ENCODE assay signal across 22 mouse cellular contexts in genomic region chr13:58947056-58947455, GRCm38 (mm10).
DNase-seq lines count a peak whose midpoint lies in the region; ATAC-seq lines count a peak whose summit lies in the region.
"Had no signal": no experiment of that assay in that cellular context is flagged by ENCODE, and none has a peak within 500 bp of the region (broad histone marks: within the 10 kb centered on the region; RNA-seq: fewer than 3 reads in every experiment).

No protein-coding gene starts in this region.

- H3K36me3 ChIP-seq in hindbrain, embryonic 12.5 days = no peaks in the 10 kb centered on the region
- no peaks in the 10 kb centered on the region for H3K36me3 ChIP-seq in hindbrain, embryonic 16.5 days (ENCODE audit: control insufficient read depth, insufficient read depth, low read length)
- no peaks in the 10 kb centered on the region for H3K36me3 ChIP-seq in neural tube, embryonic 13.5 days
- no peaks in the 10 kb centered on the region for H3K36me3 ChIP-seq in hindbrain, embryonic 14.5 days (replicated peaks; ENCODE audit: control insufficient read depth, insufficient read depth)
- H3K36me3 ChIP-seq: heart, embryonic 13.5 days; limb, embryonic 12.5 days; lung, embryonic 15.5 days had no signal

- H3K4me3 ChIP-seq in hindbrain, embryonic 12.5 days = no peak overlapping the region
- H3K4me3 ChIP-seq in hindbrain, embryonic 16.5 days (ENCODE audit: low read length) = no peak overlapping the region
- H3K4me3 ChIP-seq in neural tube, embryonic 13.5 days = no peak overlapping the region
- H3K4me3 ChIP-seq in hindbrain, embryonic 14.5 days (replicated peaks; ENCODE audit: low read length) = no peak overlapping the region
- H3K4me3 ChIP-seq: heart, embryonic 13.5 days; limb, embryonic 12.5 days; lung, embryonic 15.5 days had no signal

- no peak overlapping the region for H3K4me2 ChIP-seq in hindbrain, embryonic 12.5 days (replicated peaks)
- no peak overlapping the region for H3K4me2 ChIP-seq in hindbrain, embryonic 16.5 days (ENCODE audit: low read length)
- H3K4me2 ChIP-seq in neural tube, embryonic 13.5 days = no peak overlapping the region
- H3K4me2 ChIP-seq in hindbrain, embryonic 14.5 days (replicated peaks) = no peak overlapping the region
- H3K4me2 ChIP-seq: heart, embryonic 13.5 days; limb, embryonic 12.5 days; lung, embryonic 15.5 days had no signal

- H3K9me3 ChIP-seq in hindbrain, embryonic 12.5 days (replicated peaks) = no peaks in the 10 kb centered on the region
- H3K9me3 ChIP-seq in hindbrain, embryonic 16.5 days (ENCODE audit: control insufficient read depth, low read length) = no peaks in the 10 kb centered on the region
- H3K9me3 ChIP-seq in neural tube, embryonic 13.5 days = no peaks in the 10 kb centered on the region
- no peaks in the 10 kb centered on the region for H3K9me3 ChIP-seq in hindbrain, embryonic 14.5 days (ENCODE audit: control insufficient read depth, low read length)
- H3K9me3 ChIP-seq: heart, embryonic 13.5 days; limb, embryonic 12.5 days; lung, embryonic 15.5 days had no signal

- H3K4me1 ChIP-seq in hindbrain, embryonic 12.5 days = peaks cover 10% of the 10 kb centered on the region
- H3K4me1 ChIP-seq in hindbrain, embryonic 16.5 days (ENCODE audit: control insufficient read depth, insufficient read depth, low read depth, low read length) = peaks cover 16% of the 10 kb centered on the region
- peaks cover 25% of the 10 kb centered on the region for H3K4me1 ChIP-seq in neural tube, embryonic 13.5 days (replicated peaks)
- peaks cover 24% of the 10 kb centered on the region for H3K4me1 ChIP-seq in hindbrain, embryonic 14.5 days (replicated peaks; ENCODE audit: control insufficient read depth, insufficient read depth, low read length)
- H3K4me1 ChIP-seq: limb, embryonic 12.5 days; lung, embryonic 15.5 days had no signal

- no peaks in the 10 kb centered on the region for H3K27me3 ChIP-seq in hindbrain, embryonic 12.5 days
- no peaks in the 10 kb centered on the region for H3K27me3 ChIP-seq in hindbrain, embryonic 16.5 days (replicated peaks; ENCODE audit: control insufficient read depth, insufficient read depth, low read length)
- no peaks in the 10 kb centered on the region for H3K27me3 ChIP-seq in neural tube, embryonic 13.5 days
- no peaks in the 10 kb centered on the region for H3K27me3 ChIP-seq in hindbrain, embryonic 14.5 days (ENCODE audit: control insufficient read depth, insufficient read depth, low read length)
- H3K27me3 ChIP-seq: lung, embryonic 15.5 days; Patski had no signal

- no peak for ATAC-seq in hindbrain, embryonic 12.5 days (ENCODE audit: low FRiP score)
- no peak for ATAC-seq in hindbrain, embryonic 16.5 days
- ATAC-seq in neural tube, embryonic 13.5 days (ENCODE audit: low read depth) = no peak
- ATAC-seq in hindbrain, embryonic 14.5 days (ENCODE audit: low FRiP score) = no peak
- ATAC-seq: activated CD4-positive, CD25-positive, alpha-beta regulatory T cell, adult 4 months; Patski had no signal

- DNase-seq in neural tube, embryonic 10.5 days (ENCODE audit: extremely low spot score, low spot score) = no peak
- no peak for DNase-seq in hindbrain, embryonic 14.5 days (ENCODE audit: low spot score)
- no peak for DNase-seq in thymus, postnatal 10 days (ENCODE audit: low spot score in 2 of 2)
- no peak for DNase-seq in frontal cortex, adult 2 months (ENCODE audit: extremely low spot score in 1 of 2, low spot score in 1 of 2)
- DNase-seq: adrenal gland, postnatal 10 days; cerebellum, adult 18-20 months; gastrocnemius, postnatal 10 days; heart, adult 11 months; kidney, adult 8-10 months; kidney, postnatal 14 days; lung, postnatal 4 days; retina, postnatal 1 day; thymus, postnatal 36 days had no signal

- H3K27ac ChIP-seq in hindbrain, embryonic 12.5 days = peak overlapping the region; percentile 18; the same call in 1 of the 2 replicates
- H3K27ac ChIP-seq in hindbrain, embryonic 16.5 days (ENCODE audit: low read depth, low read length) = no peak overlapping the region
- H3K27ac ChIP-seq in neural tube, embryonic 13.5 days (replicated peaks) = 0 out of 2 replicates have a peak overlapping the region, but pooled peaks have one; percentile 34
- peak overlapping the region; percentile 62; the same call in 1 of the 2 replicates for H3K27ac ChIP-seq in hindbrain, embryonic 14.5 days
- H3K27ac ChIP-seq: heart, embryonic 13.5 days; limb, embryonic 12.5 days; liver, embryonic 14.5 days; lung, embryonic 15.5 days had no signal

- H3K9ac ChIP-seq in hindbrain, embryonic 12.5 days = no peak overlapping the region
- no peak overlapping the region for H3K9ac ChIP-seq in hindbrain, embryonic 16.5 days (ENCODE audit: low read depth, low read length)
- H3K9ac ChIP-seq in neural tube, embryonic 13.5 days = no peak overlapping the region
- no peak overlapping the region for H3K9ac ChIP-seq in hindbrain, embryonic 14.5 days
- H3K9ac ChIP-seq: heart, embryonic 13.5 days; limb, embryonic 12.5 days; liver, embryonic 14.5 days; lung, embryonic 15.5 days had no signal

- WGBS in hindbrain, embryonic 12.5 days = 40% methylated on average over 9 of the region's 9 CpGs
- WGBS in hindbrain, embryonic 16.5 days = 36% methylated on average over 9 of the region's 9 CpGs
- 56% methylated on average over 9 of the region's 9 CpGs for WGBS in neural tube, embryonic 13.5 days
- 37% methylated on average over 9 of the region's 9 CpGs for WGBS in hindbrain, embryonic 14.5 days
